Mouse (Mus musculus) ES-CJ7 (cell line): ENCODE measurements around the gene 2410137M14Rik.
"Not testable (repeated sequence)": the region's sequence is repeated elsewhere in the genome, so short reads cannot be mapped to it uniquely, and the experiment has no call there.

Experiments
- DNase-seq: peaks from one replicate; pipeline ENCODE4 v3.0.0; 2011; ENCODE audit warnings: low read depth, low spot score

2410137M14Rik gene

DNA sequence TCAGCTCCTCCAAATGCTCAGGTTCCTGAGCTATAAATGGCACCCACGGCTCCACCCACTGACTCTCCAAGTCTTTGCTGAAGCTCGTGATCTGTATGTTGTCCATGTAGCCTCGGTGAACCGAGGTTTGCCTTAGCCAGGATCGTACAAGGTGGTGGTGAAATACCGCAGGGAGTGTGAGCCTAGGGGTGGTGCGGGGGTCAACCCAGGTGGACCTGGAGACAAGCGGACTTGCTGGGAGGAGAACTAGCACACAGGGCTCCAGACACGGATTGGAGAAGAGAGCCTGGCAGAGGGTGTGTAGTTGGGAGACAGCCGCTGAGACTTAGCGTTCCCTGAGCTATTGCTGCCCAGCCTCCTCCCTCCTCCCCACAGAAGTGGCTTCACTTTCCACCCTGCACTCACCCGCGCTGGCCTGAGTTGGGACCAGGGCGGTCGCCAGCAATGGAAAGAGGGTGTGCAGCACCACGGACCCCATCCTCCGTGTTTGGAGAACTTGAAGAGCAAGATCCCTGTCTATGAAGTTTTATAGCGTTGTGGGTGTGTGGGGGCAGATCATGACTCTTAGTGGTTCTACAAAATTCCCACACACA is at the start of gene 2410137M14Rik:
Gene 2410137M14Rik, minus strand, starts transcription at position 17 of the 593 bp plus-strand sequence.
- peak; percentile 60 for DNase-seq

DNA sequence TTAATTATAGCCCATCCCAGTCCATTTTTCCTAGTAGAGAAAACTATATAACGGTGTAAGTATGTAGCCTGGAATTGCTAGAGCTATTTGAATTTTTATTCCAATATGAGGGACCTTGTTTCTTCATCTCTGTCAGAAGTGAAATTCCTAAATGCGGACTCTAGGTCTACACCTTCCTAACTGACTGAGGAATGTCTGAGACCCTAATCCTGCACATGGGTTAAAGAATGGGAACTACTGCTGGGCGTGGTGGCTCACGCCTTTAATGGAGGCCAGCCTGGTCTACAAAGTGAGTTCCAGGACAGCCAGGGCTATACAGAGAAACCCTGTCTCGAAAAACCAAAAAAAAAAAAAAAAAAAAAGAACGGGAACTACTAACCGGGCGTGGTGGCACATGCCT is 48.1 kb upstream of the 2410137M14Rik start:
- DNase-seq: peak; percentile 55

DNA sequence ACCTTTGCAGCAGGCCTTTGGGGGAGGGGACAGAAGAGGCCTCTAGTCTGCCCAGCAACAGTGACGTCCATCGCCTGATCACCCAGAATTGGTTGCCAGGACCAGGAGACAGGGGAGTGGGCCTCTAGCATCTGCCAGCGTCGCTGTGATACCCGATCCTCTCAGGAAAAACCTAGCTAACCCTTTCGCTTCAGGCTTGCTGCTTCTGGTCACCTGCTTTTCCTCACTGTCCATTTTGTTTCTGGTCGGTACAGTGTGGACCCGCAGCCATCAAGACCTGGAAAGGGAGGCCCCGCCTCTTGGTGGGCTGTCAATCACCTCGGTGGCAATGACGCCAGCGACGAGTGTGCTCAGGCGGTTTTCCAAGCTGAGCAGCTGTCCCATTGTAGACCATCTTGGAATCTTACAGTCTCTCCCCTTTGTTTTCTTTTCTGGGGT is 47.7 kb upstream of the 2410137M14Rik start:
- peak; percentile 99 for DNase-seq

- peak; percentile 67 for DNase-seq
These were observed 47.2 kb upstream of the 2410137M14Rik start for GRCm38 (mm10) chr17:37028212-37028611.

DNA sequence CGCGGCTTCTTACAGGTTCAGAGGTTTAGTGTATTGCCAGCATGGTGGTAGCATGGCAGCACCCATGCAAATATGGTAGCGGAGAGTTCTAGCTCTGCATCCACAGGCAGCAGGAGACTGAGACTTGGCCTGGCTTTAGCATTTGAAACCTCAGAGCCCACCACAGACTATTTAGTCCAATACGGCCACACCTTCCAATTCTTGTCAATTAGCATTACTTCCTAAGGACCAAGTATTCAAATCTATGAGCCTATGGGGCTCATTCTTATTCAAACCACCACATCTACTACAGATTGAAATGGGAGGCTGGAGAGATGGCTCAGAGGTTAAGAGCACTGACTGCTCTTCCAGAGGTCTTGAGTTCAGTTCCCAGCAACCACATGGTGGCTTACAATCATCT is 46.4 kb upstream of the 2410137M14Rik start:
- DNase-seq: peak; percentile 93

GRCm38 (mm10) chr17:37026425-37026824 is 45.4 kb upstream of the 2410137M14Rik start:
- peak; percentile 47 for DNase-seq

GRCm38 (mm10) chr17:37022628-37023576 is 41.9 kb upstream of the 2410137M14Rik start, which contains the start of gene Mog:
Gene Mog (minus strand): TSS chr17:37023398.
- no peak for DNase-seq

GRCm38 (mm10) chr17:37019242-37019641 is 38.2 kb upstream of the 2410137M14Rik start:
- not testable (repeated sequence) for DNase-seq

DNA sequence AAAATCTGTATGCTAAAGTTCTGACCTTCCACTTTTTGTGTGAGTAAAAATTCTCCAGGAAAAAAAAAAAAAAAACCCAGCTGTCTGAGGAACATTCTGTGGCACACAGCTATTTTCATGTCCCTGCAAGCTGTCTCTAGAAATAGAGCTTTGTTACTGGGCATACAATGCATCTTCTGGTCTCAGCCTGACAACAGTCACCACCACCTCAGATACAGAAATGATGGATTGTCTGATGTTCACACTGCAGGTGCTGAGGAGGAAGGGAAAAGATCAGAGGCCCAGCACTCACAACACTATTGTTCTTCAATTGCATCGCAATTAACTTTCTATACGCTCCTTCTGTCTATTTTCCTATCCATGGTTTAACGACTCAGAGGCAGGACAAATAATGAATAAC is 37.3 kb upstream of the 2410137M14Rik start:
- DNase-seq: no peak

DNA sequence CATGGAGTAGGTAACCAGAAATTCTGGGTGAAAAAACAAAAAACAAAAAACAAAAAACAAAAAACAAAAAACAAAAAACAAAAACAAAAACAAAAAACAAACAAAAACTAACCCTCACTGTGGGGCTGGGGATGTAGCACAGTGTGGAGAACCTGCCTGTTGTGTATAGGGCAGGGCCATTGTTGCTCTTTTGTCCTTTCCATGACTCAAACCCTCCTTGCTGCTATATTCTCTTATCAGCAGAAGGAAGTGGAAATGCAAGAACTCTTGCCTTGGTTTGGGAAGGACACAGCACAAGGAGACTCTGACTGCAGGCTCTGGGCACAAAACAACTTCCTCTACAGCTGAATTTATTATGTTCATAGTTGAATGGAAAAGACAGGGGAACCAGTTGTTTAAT is 35.3 kb upstream of the 2410137M14Rik start:
- no peak for DNase-seq

DNA sequence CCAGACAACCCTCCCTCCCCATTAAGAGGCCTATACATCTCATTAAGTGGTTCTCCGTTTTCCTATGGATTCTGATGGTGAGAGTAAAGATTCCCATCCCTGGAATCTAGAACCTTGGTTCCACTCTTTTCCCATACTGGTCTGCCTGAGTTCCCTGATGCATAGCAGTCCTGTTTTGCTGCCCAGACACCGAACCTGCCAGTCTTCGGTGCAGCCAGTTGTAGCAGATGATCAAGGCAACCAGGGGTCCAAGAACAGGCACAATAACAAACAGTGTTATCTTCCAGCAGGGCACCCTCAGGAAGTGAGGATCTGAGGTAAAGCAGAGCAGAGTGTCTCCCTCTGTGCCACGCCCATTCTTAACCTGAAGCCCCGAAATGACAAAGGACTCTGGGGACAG is 31.1 kb upstream of the 2410137M14Rik start:
- DNase-seq: peak; percentile 65

DNA sequence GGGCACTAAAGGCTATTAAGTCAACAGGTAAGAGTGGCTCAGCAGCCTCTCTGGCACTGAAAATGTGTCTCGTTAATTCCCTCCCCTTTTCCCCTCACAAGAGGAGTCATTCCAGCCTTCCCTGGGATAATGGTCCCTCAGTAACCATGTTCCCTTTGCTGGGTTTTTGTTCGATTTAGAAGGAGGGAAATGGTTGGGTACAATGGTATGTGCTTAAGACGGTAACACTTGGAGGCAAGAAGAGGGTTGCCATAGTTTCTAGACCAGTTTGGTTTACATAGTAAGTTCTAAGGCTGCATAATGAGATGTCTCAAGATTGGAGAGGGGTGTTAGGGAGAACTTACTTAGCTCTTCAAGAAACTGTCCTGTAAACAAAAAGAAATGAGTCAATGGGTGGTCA is 30.7 kb upstream of the 2410137M14Rik start:
- peak; percentile 70 for DNase-seq

- no peak for DNase-seq
These were observed 28.5 kb upstream of the 2410137M14Rik start for GRCm38 (mm10) chr17:37009460-37010042.

DNA sequence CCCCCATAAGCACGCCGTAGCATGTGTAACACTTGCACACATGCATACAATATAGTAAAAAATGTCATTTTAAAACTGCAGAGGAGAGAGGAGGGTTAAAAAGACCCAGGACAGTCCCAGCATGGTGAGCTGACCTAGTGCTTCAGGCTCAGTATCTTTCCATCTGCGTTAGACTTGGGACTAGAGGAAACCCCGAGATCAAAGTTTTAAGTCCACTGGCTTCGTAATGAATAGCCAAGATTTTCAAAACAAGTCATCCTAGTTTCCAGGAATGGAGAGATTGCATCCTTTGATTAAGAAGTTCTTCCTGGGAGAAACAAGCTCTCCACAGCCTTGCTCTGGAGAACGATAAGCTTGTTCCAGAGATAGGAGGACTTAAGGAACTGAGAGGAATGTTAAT is 27.1 kb upstream of the 2410137M14Rik start:
- no peak for DNase-seq

- DNase-seq: no peak
These were observed 22.3 kb upstream of the 2410137M14Rik start for GRCm38 (mm10) chr17:37003366-37003765.

DNA sequence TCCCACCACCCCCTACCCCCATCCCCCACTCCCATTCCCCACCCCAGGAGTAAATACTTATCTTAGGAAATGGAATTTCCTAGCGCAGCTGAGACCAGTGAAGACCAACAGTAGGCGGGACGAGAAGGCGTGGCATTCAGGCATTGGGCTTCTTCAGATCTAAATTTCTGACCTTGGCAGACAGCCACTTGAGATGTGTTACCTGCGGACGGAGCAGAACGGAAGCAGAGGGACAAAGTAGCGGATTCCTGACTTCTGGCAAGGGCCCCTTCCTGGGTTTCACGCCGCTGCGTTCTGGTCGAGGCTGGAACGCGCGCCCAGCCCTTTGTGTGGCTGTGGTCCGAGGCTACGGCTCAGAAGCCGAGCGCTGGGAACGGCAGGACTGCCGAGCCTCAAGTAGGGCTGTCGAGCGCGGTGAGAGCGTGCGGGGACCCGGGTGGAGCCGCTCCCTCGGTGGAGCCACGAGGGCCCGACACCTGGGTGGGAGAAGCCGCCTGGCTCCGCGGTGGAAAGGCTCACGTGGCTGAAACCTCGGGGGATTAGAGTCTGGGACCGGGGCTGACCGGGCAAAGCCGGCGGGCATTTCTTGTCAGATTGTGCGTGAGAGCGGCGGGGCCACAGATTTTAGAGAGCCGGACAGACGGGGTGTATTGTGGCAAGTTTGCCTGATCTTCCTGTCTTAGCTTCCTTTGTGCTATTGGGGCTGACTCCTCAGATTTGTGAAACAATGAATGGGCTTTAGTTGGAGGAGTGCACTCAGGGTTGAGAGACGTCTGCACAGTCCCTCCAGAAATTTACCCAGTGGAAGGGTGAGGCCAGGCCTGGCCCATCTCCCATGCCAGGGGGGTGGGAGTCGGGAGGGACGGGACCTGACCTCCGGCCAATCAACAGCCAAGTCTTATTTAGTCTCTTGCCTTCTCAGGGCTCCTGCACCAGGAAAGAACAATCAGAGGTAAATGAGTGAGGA is 21.6 kb upstream of the 2410137M14Rik start:
- peak; percentile 98 for DNase-seq

DNA sequence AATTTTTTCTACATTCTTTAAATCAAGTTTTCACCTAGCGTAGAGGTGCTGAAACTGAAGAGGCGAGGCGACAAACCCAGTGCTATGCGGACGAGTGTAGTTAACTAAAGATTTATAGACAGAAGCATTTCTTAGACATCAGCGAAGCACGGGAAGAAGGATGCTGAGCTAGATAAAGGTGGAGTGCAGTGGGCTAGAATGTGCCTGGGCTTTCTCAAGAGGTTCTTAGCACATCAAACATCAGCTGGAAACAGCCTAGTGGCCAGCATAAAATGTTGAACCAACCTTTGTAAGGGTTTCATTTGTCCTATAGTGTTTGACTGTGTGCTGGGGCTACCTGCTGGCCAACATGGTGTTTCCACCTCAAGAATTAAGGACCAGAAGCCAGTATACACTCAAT is 19.8 kb upstream of the 2410137M14Rik start, which contains the start of gene Zfp57:
Gene Zfp57, plus strand, starts transcription at position 301 of the 400 bp plus-strand sequence.
- no peak for DNase-seq

DNA sequence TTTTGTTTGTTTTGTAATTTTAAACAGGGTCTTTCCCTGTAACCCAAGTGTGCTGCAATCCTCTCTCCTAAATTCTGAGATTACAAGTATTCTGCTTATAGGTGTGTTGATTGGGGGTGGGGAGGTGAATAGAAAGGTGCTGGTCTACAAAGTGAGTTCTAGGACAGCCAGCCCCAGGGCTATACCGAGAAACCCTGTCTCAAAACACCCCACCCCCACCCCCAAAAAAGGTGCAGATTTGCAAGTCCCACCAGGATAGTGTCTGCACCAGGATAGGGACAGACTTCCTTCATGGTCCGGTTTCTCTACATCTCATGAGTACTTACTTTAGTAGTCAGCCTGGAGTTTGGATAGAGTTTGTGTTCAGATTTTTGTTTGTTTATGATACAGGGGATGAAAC is 17.4 kb upstream of the 2410137M14Rik start:
- DNase-seq: peak; percentile 74

DNA sequence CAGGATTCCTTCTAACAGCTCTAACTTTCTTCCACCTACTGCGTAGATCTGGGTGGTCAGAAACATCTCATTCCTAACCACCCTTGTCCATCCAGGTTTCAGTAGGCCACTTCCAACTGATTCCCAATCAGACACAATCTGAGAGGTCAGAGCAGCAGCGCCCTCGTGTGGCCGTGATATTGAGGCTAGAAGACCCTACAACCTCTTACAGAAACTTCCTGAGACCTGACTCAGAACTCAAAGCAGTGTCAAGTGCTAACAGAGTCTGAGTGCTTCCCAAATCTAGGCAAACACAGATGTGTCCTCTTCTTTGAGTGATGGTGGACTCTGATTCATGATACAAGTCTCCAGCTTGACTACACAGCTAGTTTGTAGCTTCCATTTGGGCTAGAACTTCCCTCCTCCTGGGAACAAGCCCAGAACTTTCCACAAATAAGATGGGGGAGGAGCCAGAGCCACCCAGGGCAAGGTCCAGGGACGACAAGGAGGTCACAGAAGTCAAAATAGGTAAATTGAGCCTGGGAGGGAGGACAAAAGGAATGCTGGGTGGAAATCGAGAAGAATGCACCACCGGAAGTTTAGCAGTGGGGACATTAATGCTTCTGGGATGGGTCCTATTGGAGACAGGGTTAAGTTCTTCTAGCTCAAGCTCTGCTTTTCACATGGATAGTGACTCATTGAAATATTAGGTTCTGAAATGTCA is 16.1 kb upstream of the 2410137M14Rik start:
- peak; percentile 98 for DNase-seq

DNA sequence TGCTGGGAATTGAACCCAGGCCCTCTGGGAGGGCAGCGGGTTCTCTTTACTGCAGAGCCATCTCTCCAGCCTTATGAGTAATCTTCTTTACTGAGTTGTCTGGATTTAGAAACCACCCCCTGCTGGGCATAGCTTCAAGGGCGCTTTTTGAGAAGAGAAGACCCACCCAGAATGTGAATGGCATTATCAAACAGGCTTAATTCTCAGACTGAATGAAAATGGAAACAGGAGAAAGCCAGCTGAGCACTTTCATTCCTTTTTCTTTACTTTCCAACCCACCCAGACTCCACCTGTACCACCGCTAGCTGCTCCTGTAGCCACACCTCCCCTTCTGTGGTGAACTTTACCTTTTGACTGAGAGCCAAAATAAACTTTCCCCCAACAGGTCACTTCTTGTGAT is 14.4 kb upstream of the 2410137M14Rik start:
- peak; percentile 97 for DNase-seq
